Mouse (Mus musculus) CH12.LX (cell line): ENCODE results near the gene Ddo. TPM values are rescaled to one million over a fixed set of nuclear protein-coding genes. Genes with fewer than 3 reads are reported as not detected.

Experiments
- DNase-seq: peaks from one replicate; pipeline ENCODE4 v3.0.0-alpha.2; 2013; ENCODE audit errors: extremely low read depth
- H3K27ac ChIP-seq: 2 replicates; pipeline ENCODE4 v1.5.1; 2012; ENCODE audit warnings: low read depth, mild to moderate bottlenecking, control low read depth, moderate library complexity; ENCODE audit not compliant: insufficient read depth
- H3K27me3 ChIP-seq: replicated peaks from 2 replicates; pipeline ENCODE3; 2012; ENCODE audit warnings: inconsistent platforms
- H3K36me3 ChIP-seq, 2 experiments: replicated peaks in 1 of 2; 2 replicates each; pipeline versions ENCODE3 to v1.6.1; 2012; ENCODE audit warnings: inconsistent platforms in 1 of 2, low read length in 1 of 2, mild to moderate bottlenecking in 1 of 2, mixed read lengths in 1 of 2, moderate library complexity in 1 of 2; ENCODE audit not compliant: control insufficient read depth in 1 of 2, insufficient read depth in 1 of 2
- H3K4me1 ChIP-seq, 2 experiments: 2 replicates each; pipeline ENCODE4 v1.6.1; 2012; ENCODE audit warnings: inconsistent platforms in 1 of 2, moderate library complexity in 1 of 2; ENCODE audit not compliant: insufficient read depth in 2 of 2, control insufficient read depth in 1 of 2
- H3K4me2 ChIP-seq: 2 replicates; pipeline ENCODE4 v1.6.1; 2012; ENCODE audit warnings: low read depth, mild to moderate bottlenecking, control low read depth; ENCODE audit not compliant: poor library complexity, insufficient read depth, severe bottlenecking
- H3K4me3 ChIP-seq, 3 experiments: fragments of 150-350 bp in 1 of 3; sonication (generic) in 1 of 3; replicated peaks in 1 of 3; 2 replicates each; pipeline versions ENCODE3 to v1.5.1; 2011 to 2012; ENCODE audit warnings: low read depth in 2 of 3, low read length in 2 of 3, mild to moderate bottlenecking in 2 of 3, moderate library complexity in 2 of 3, control low read depth in 1 of 3, improper control_type of control experiment in 1 of 3, inconsistent platforms in 1 of 3, mixed read lengths in 1 of 3; ENCODE audit not compliant: poor library complexity in 1 of 3
- H3K79me2 ChIP-seq: replicated peaks from 2 replicates; pipeline ENCODE4 v1.6.1; 2012; ENCODE audit warnings: mild to moderate bottlenecking, moderate library complexity; ENCODE audit not compliant: control insufficient read depth, poor library complexity, insufficient read depth, severe bottlenecking; ENCODE audit errors: extremely low read depth
- H3K9ac ChIP-seq: 2 replicates; pipeline ENCODE4 v1.6.1; 2012; ENCODE audit warnings: low read depth, mild to moderate bottlenecking, control low read depth, moderate library complexity; ENCODE audit not compliant: insufficient read depth
- H3K9me3 ChIP-seq: replicated peaks from 2 replicates; pipeline ENCODE3; 2012; ENCODE audit warnings: low read length, inconsistent platforms, mixed read lengths
- CTCF ChIP-seq, 2 experiments: IDR thresholded peaks in 1 of 2; conservative IDR thresholded peaks in 1 of 2; 2 replicates each; pipeline ENCODE4 v1.5.1; 2011 to 2012; ENCODE audit warnings: low read depth in 2 of 2, low read length in 2 of 2, improper control_type of control experiment in 1 of 2, inconsistent platforms in 1 of 2, mild to moderate bottlenecking in 1 of 2, moderate library complexity in 1 of 2
- E2F4 ChIP-seq: IDR thresholded peaks from 2 replicates; pipeline ENCODE4 v1.6.1; 2011; ENCODE audit warnings: low read depth, low read length, improper control_type of control experiment; ENCODE audit not compliant: insufficient replicate concordance
- JUN ChIP-seq: IDR thresholded peaks from 2 replicates; pipeline ENCODE4 v1.6.1; 2011; ENCODE audit warnings: low read depth, mild to moderate bottlenecking, low read length, improper control_type of control experiment, moderate library complexity; ENCODE audit not compliant: insufficient read depth
- JUND ChIP-seq: conservative IDR thresholded peaks from 2 replicates; pipeline ENCODE4 v1.6.1; 2011; ENCODE audit warnings: low read depth, low read length, improper control_type of control experiment
- MAX ChIP-seq: IDR thresholded peaks from 2 replicates; pipeline ENCODE4 v1.6.1; 2011; ENCODE audit warnings: low read length, improper control_type of control experiment
- POLR2A ChIP-seq: IDR thresholded peaks from 2 replicates; pipeline ENCODE4 v1.6.1; 2011; ENCODE audit warnings: low read depth, mild to moderate bottlenecking, improper control_type of control experiment, low read length
- RAD21 ChIP-seq: IDR thresholded peaks from 2 replicates; pipeline ENCODE4 v1.6.1; 2011; ENCODE audit warnings: low read depth, mild to moderate bottlenecking, low read length, improper control_type of control experiment, moderate library complexity
- SMC3 ChIP-seq: IDR thresholded peaks from 2 replicates; pipeline ENCODE4 v1.6.1; 2011; ENCODE audit warnings: low read depth, low read length, improper control_type of control experiment
- TCF12 ChIP-seq: IDR thresholded peaks from 2 replicates; pipeline ENCODE4 v1.6.1; 2014; ENCODE audit warnings: low read depth, mild to moderate bottlenecking, inconsistent platforms, low read length, improper control_type of control experiment
- ZKSCAN1 ChIP-seq: IDR thresholded peaks from 2 replicates; pipeline ENCODE4 v1.6.1; 2012; ENCODE audit warnings: low read depth, inconsistent platforms, low read length, improper control_type of control experiment, borderline replicate concordance
- ZNF384 ChIP-seq: IDR thresholded peaks from 2 replicates; pipeline ENCODE4 v1.6.1; 2012; ENCODE audit warnings: low read depth, low read length, improper control_type of control experiment, inconsistent platforms
- dilution Hi-C: fragments of 300-500 bp; cut with MboI; formaldehyde crosslinking; loops from 2 replicates; pipeline ENCODE4 v1.14.3; 2020; ENCODE audit warnings: low sequenced_read_pairs; ENCODE audit not compliant: extremely low pct_unique_long_range_greater_than_20kb, extremely low pct_ligation_motif_present
- in situ Hi-C: fragments of 300-500 bp; cut with MboI; formaldehyde crosslinking; loops from 3 replicates; pipeline ENCODE4 v1.14.3; 2019; ENCODE audit warnings: low sequenced_read_pairs, low pct_ligation_motif_present, low pct_unique_long_range_greater_than_20kb, mixed read lengths
- polyA plus RNA-seq: library from polyadenylated mRNA; unstranded; fragments of >175 nt; gene quantifications from 2 replicates; pipeline ENCODE4 v1.2.1, GENCODE M21; 2012; ENCODE audit warnings: low read depth; ENCODE audit not compliant: insufficient read length
- total RNA-seq, 2 experiments: library from RNA; depleted of rRNA; stranded (reverse); fragments of 300-350 nt in 1 of 2; fragments of >200 nt in 1 of 2; gene quantifications; 2 replicates each; pipeline ENCODE4 v1.2.3; 2012 to 2014

The Ddo gene
- total RNA-seq (2012; rRNA removed) (0.21 TPM in 1 of 2 replicates, not detected in the other), total RNA-seq (2014; rRNA removed) (not detected in 2 replicates), polyA plus RNA-seq (not detected in 2 replicates)

- in situ Hi-C loops: no loop called here
- no peak within 1 kb of the TSS for H3K9ac ChIP-seq
- dilution Hi-C loops: no loop called here
- no peaks in the 10 kb centered on the region for H3K4me1 ChIP-seq
- no peak within 1 kb of the TSS for H3K4me2 ChIP-seq
- H3K79me2 ChIP-seq: no peaks in the 10 kb centered on the region
- no peaks in the 10 kb centered on the region for H3K36me3 ChIP-seq
- no peaks in the 10 kb centered on the region for H3K9me3 ChIP-seq
- DNase-seq: no peak
- no peak within 1 kb of the TSS for H3K4me3 ChIP-seq
- H3K27ac ChIP-seq: no peak within 1 kb of the TSS
- H3K27me3 ChIP-seq: no peaks in the 10 kb centered on the region
- no peak for TF ChIP-seq TCF12
Observed at GRCm38 (mm10) chr10:40629656-40630311, at the start of gene Ddo. TSS of gene Ddo (plus strand) at chr10:40630011.

GRCm38 (mm10) chr10:40583584-40584255 is 46.1 kb upstream of the Ddo start:
- dilution Hi-C loops: no loop called here
- Histone ChIP-seq H3K27me3 (no peaks in the 10 kb centered on the region), H3K9ac (no peak overlapping the region), H3K27ac (no peak overlapping the region), H3K36me3 (no peaks in the 10 kb centered on the region), H3K79me2 (no peaks in the 10 kb centered on the region), H3K4me2 (no peak overlapping the region), H3K4me3 (no peak overlapping the region), H3K9me3 (no peaks in the 10 kb centered on the region), H3K4me1 (no peaks in the 10 kb centered on the region)
- TF ChIP-seq MAX: no peak
- peak; percentile 34; the same call in 1 of the 2 replicates for TF ChIP-seq ZNF384
- TF ChIP-seq CTCF (conservative IDR thresholded peaks at IDR 0.05 in 1 of 2, IDR thresholded peaks at IDR 0.05 in 1 of 2; ENCODE audit: low read depth in 2 of 2, low read length in 2 of 2): peak; percentile 31 to 53; a peak in 3 of 4 replicates
- peak; percentile 24 for TF ChIP-seq SMC3
- TF ChIP-seq RAD21: peak; percentile 35
- no peak for TF ChIP-seq ZKSCAN1
- in situ Hi-C loops: no loop called here
- DNase-seq: peak; percentile 42

- no peak for DNase-seq
Observed at GRCm38 (mm10) chr10:40592186-40592585, 37.6 kb upstream of the Ddo start.

More at GRCm38 (mm10) chr10:40592186-40592585, 37.6 kb upstream of the Ddo start:
- Histone ChIP-seq H3K79me2 (no peaks in the 10 kb centered on the region), H3K27me3 (no peaks in the 10 kb centered on the region), H3K9me3 (no peaks in the 10 kb centered on the region), H3K9ac (no peak overlapping the region), H3K4me2 (no peak overlapping the region), H3K36me3 (no peaks in the 10 kb centered on the region), H3K4me3 (no peak overlapping the region), H3K27ac (no peak overlapping the region), H3K4me1 (peaks cover 0 to 10% of the 10 kb centered on the region in 2 experiments; a peak in 2 of 4 replicates)
- in situ Hi-C loops (no loop called here), dilution Hi-C loops (no loop called here)
- TF ChIP-seq JUND: no peak
- TF ChIP-seq JUN: no peak
- no peak for TF ChIP-seq E2F4
- no peak for TF ChIP-seq POLR2A
